Mouse (Mus musculus): Measurements from ENCODE around the gene Herc2. TPM values are rescaled to one million over a fixed set of nuclear protein-coding genes. Genes with fewer than 3 reads are reported as not detected.

The Herc2 gene
- polyA plus RNA-seq, 1 experiment from 2014 or later: 20.6 TPM

GRCm38 (mm10) chr7:56071724-56072123 is 21.7 kb downstream of the Herc2 start:
- ATAC-seq (ENCODE audit: insufficient number of reproducible peaks, low FRiP score): no peak
- no peaks in the 10 kb centered on the region for H3K9me3 ChIP-seq (replicated peaks)
- H3K36me3 ChIP-seq: peaks cover 19% of the 10 kb centered on the region
- H3K9ac ChIP-seq: no peak overlapping the region
- H3K4me1 ChIP-seq (replicated peaks): no peaks in the 10 kb centered on the region
- 85% methylated on average over 4 of the region's 4 CpGs for WGBS
- H3K4me2 ChIP-seq: no peak overlapping the region
- H3K27me3 ChIP-seq (replicated peaks): no peaks in the 10 kb centered on the region
- no peak overlapping the region for H3K27ac ChIP-seq (ENCODE audit: poor library complexity, severe bottlenecking)
- no peak overlapping the region for H3K4me3 ChIP-seq

- Histone ChIP-seq H3K9ac (no peak overlapping the region), H3K4me3 (no peak overlapping the region), H3K9me3 (replicated peaks) (no peaks in the 10 kb centered on the region), H3K36me3 (peaks cover 30% of the 10 kb centered on the region), H3K27ac (ENCODE audit: poor library complexity, severe bottlenecking) (no peak overlapping the region), H3K4me2 (no peak overlapping the region), H3K27me3 (replicated peaks) (no peaks in the 10 kb centered on the region), H3K4me1 (replicated peaks) (no peaks in the 10 kb centered on the region)
- ATAC-seq (ENCODE audit: insufficient number of reproducible peaks, low FRiP score): no peak
- 79% methylated on average over 2 of the region's 2 CpGs for WGBS
These were observed 33.0 kb downstream of the Herc2 start for GRCm38 (mm10) chr7:56083034-56083433.

- H3K4me2 ChIP-seq: no peak overlapping the region
- no peak overlapping the region for H3K9ac ChIP-seq
- no peaks in the 10 kb centered on the region for H3K9me3 ChIP-seq (replicated peaks)
- H3K4me1 ChIP-seq (replicated peaks): peaks cover 2% of the 10 kb centered on the region; the same call in 1 of the 2 replicates
- no peak overlapping the region for H3K4me3 ChIP-seq
- peaks cover 67% of the 10 kb centered on the region for H3K36me3 ChIP-seq
- no peak for ATAC-seq (ENCODE audit: insufficient number of reproducible peaks, low FRiP score)
- no peaks in the 10 kb centered on the region for H3K27me3 ChIP-seq (replicated peaks)
- WGBS: 84% methylated on average over 3 of the region's 3 CpGs
- no peak overlapping the region for H3K27ac ChIP-seq (ENCODE audit: poor library complexity, severe bottlenecking)
These were observed 39.1 kb downstream of the Herc2 start for GRCm38 (mm10) chr7:56089097-56089496.

- Histone ChIP-seq H3K4me3 (no peak overlapping the region), H3K4me1 (replicated peaks) (peaks cover 2% of the 10 kb centered on the region; the same call in 1 of the 2 replicates), H3K9me3 (replicated peaks) (no peaks in the 10 kb centered on the region), H3K4me2 (no peak overlapping the region), H3K9ac (no peak overlapping the region), H3K27ac (ENCODE audit: poor library complexity, severe bottlenecking) (no peak overlapping the region), H3K36me3 (peaks cover 69% of the 10 kb centered on the region), H3K27me3 (replicated peaks) (no peaks in the 10 kb centered on the region)
- ATAC-seq (ENCODE audit: insufficient number of reproducible peaks, low FRiP score): 0 out of 2 replicates have a peak, but pooled peaks have one; percentile 15
- 90% methylated on average over 5 of the region's 5 CpGs for WGBS
These were observed 41.4 kb downstream of the Herc2 start for GRCm38 (mm10) chr7:56091445-56091844.

GRCm38 (mm10) chr7:56102293-56102847 is 52.4 kb downstream of the Herc2 start:
- Histone ChIP-seq H3K9ac (no peak overlapping the region), H3K27me3 (replicated peaks) (no peaks in the 10 kb centered on the region), H3K4me1 (replicated peaks) (no peaks in the 10 kb centered on the region), H3K9me3 (replicated peaks) (no peaks in the 10 kb centered on the region), H3K4me2 (no peak overlapping the region), H3K36me3 (peaks cover 64% of the 10 kb centered on the region), H3K27ac (ENCODE audit: poor library complexity, severe bottlenecking) (no peak overlapping the region), H3K4me3 (no peak overlapping the region)
- 74% methylated on average over 5 of the region's 5 CpGs for WGBS
- no peak for ATAC-seq (ENCODE audit: insufficient number of reproducible peaks, low FRiP score)

- Histone ChIP-seq H3K27ac (ENCODE audit: poor library complexity, severe bottlenecking) (no peak overlapping the region), H3K4me2 (no peak overlapping the region), H3K4me1 (replicated peaks) (0 out of 2 replicates have a peak, but pooled peaks cover 4% of the 10 kb centered on the region), H3K9ac (no peak overlapping the region), H3K4me3 (no peak overlapping the region), H3K27me3 (replicated peaks) (no peaks in the 10 kb centered on the region), H3K36me3 (peaks cover 41% of the 10 kb centered on the region), H3K9me3 (replicated peaks) (no peaks in the 10 kb centered on the region)
- 88% methylated on average over 6 of the region's 6 CpGs for whole genome bisulfite sequencing
- no peak for ATAC-seq (ENCODE audit: insufficient number of reproducible peaks, low FRiP score)
These were observed 63.0 kb downstream of the Herc2 start for GRCm38 (mm10) chr7:56112999-56113398.

- Histone ChIP-seq H3K4me1 (replicated peaks) (0 out of 2 replicates have a peak, but pooled peaks cover 4% of the 10 kb centered on the region), H3K4me3 (no peak overlapping the region), H3K27me3 (replicated peaks) (no peaks in the 10 kb centered on the region), H3K4me2 (no peak overlapping the region), H3K36me3 (peaks cover 33% of the 10 kb centered on the region), H3K9ac (no peak overlapping the region), H3K9me3 (replicated peaks) (no peaks in the 10 kb centered on the region), H3K27ac (ENCODE audit: poor library complexity, severe bottlenecking) (no peak overlapping the region)
- 60% methylated on average over 1 of the region's 1 CpGs for whole genome bisulfite sequencing
- no peak for ATAC-seq (ENCODE audit: insufficient number of reproducible peaks, low FRiP score)
These were observed 64.2 kb downstream of the Herc2 start for GRCm38 (mm10) chr7:56114148-56114547.

GRCm38 (mm10) chr7:56120968-56121367 is 71.0 kb downstream of the Herc2 start:
- no peaks in the 10 kb centered on the region for H3K9me3 ChIP-seq (replicated peaks)
- no peak overlapping the region for H3K4me3 ChIP-seq
- H3K4me1 ChIP-seq (replicated peaks): no peaks in the 10 kb centered on the region
- no peak overlapping the region for H3K9ac ChIP-seq
- ATAC-seq (ENCODE audit: insufficient number of reproducible peaks, low FRiP score): no peak
- no peaks in the 10 kb centered on the region for H3K27me3 ChIP-seq (replicated peaks)
- no peak overlapping the region for H3K4me2 ChIP-seq
- H3K36me3 ChIP-seq: peaks cover 37% of the 10 kb centered on the region
- no peak overlapping the region for H3K27ac ChIP-seq (ENCODE audit: poor library complexity, severe bottlenecking)
- 80% methylated on average over 7 of the region's 7 CpGs for WGBS

- Histone ChIP-seq H3K9ac (no peak overlapping the region), H3K27me3 (replicated peaks) (no peaks in the 10 kb centered on the region), H3K4me2 (no peak overlapping the region), H3K27ac (ENCODE audit: poor library complexity, severe bottlenecking) (no peak overlapping the region), H3K4me3 (no peak overlapping the region), H3K4me1 (replicated peaks) (no peaks in the 10 kb centered on the region), H3K36me3 (peaks cover 36% of the 10 kb centered on the region), H3K9me3 (replicated peaks) (no peaks in the 10 kb centered on the region)
- no peak for ATAC-seq (ENCODE audit: insufficient number of reproducible peaks, low FRiP score)
- WGBS: 87% methylated on average over 5 of the region's 5 CpGs
These were observed 71.4 kb downstream of the Herc2 start for GRCm38 (mm10) chr7:56121425-56121824.

GRCm38 (mm10) chr7:56128080-56128479 is 78.1 kb downstream of the Herc2 start:
- Histone ChIP-seq H3K4me1 (replicated peaks) (no peaks in the 10 kb centered on the region), H3K4me2 (no peak overlapping the region), H3K36me3 (peaks cover 37% of the 10 kb centered on the region), H3K9me3 (replicated peaks) (no peaks in the 10 kb centered on the region), H3K4me3 (no peak overlapping the region), H3K9ac (no peak overlapping the region), H3K27me3 (replicated peaks) (no peaks in the 10 kb centered on the region), H3K27ac (ENCODE audit: poor library complexity, severe bottlenecking) (no peak overlapping the region)
- no peak for ATAC-seq (ENCODE audit: insufficient number of reproducible peaks, low FRiP score)
- 91% methylated on average over 3 of the region's 3 CpGs for WGBS

GRCm38 (mm10) chr7:56129577-56129976 is 79.6 kb downstream of the Herc2 start:
- no peak for ATAC-seq (ENCODE audit: insufficient number of reproducible peaks, low FRiP score)
- 92% methylated on average over 3 of the region's 3 CpGs for WGBS
- H3K27me3 ChIP-seq (replicated peaks): no peaks in the 10 kb centered on the region

GRCm38 (mm10) chr7:56131548-56131947 is 81.6 kb downstream of the Herc2 start:
- ATAC-seq (ENCODE audit: insufficient number of reproducible peaks, low FRiP score): no peak
- H3K4me1 ChIP-seq (replicated peaks): no peaks in the 10 kb centered on the region
- peaks cover 50% of the 10 kb centered on the region for H3K36me3 ChIP-seq
- no peak overlapping the region for H3K4me3 ChIP-seq
- H3K9ac ChIP-seq: no peak overlapping the region
- H3K9me3 ChIP-seq (replicated peaks): no peaks in the 10 kb centered on the region
- no peak overlapping the region for H3K4me2 ChIP-seq
- 68% methylated on average over 6 of the region's 6 CpGs for WGBS
- H3K27ac ChIP-seq (ENCODE audit: poor library complexity, severe bottlenecking): no peak overlapping the region
- H3K27me3 ChIP-seq (replicated peaks): no peaks in the 10 kb centered on the region

More at GRCm38 (mm10) chr7:56129577-56129976, 79.6 kb downstream of the Herc2 start:
- no peak overlapping the region for H3K4me3 ChIP-seq
- H3K27ac ChIP-seq (ENCODE audit: poor library complexity, severe bottlenecking): no peak overlapping the region
- peaks cover 44% of the 10 kb centered on the region for H3K36me3 ChIP-seq
- H3K9me3 ChIP-seq (replicated peaks): no peaks in the 10 kb centered on the region
- no peak overlapping the region for H3K4me2 ChIP-seq
- H3K9ac ChIP-seq: no peak overlapping the region
- H3K4me1 ChIP-seq (replicated peaks): no peaks in the 10 kb centered on the region
